Mouse (Mus musculus) midbrain, embryonic 16.5 days (tissue): ENCODE data around the gene Mboat1. TPM values are rescaled to one million over a fixed set of nuclear protein-coding genes. Genes with fewer than 3 reads are reported as not detected.
A peak's percentile ranks its signal among the peaks of the same experiment; 100 is the strongest.

ENCODE experiments used
- ATAC-seq: fragments of 200-750 bp; cut with Nextera tagmentation; 2 replicates; pipeline ENCODE4 v1.8.0; 2017; ENCODE audit warnings: moderate TSS enrichment
- H3K27ac ChIP-seq: fragments of 300-500 bp; sonication (generic); 2 replicates; pipeline ENCODE4 v1.5.1; 2014; ENCODE audit warnings: mild to moderate bottlenecking, low read length, mixed read lengths
- H3K27me3 ChIP-seq: fragments of 300-500 bp; sonication (generic); 2 replicates; pipeline ENCODE4 v1.6.1; 2014; ENCODE audit warnings: low read depth, low read length, mixed read lengths; ENCODE audit not compliant: control insufficient read depth, insufficient read depth
- H3K36me3 ChIP-seq: fragments of 300-500 bp; sonication (generic); 2 replicates; pipeline ENCODE4 v1.6.1; 2014; ENCODE audit warnings: mild to moderate bottlenecking, low read length, moderate library complexity, mixed read lengths; ENCODE audit not compliant: control insufficient read depth, insufficient read depth
- H3K4me1 ChIP-seq: fragments of 300-500 bp; sonication (generic); 2 replicates; pipeline ENCODE4 v1.6.1; 2014; ENCODE audit warnings: mild to moderate bottlenecking, low read length, mixed read lengths; ENCODE audit not compliant: control insufficient read depth, insufficient read depth
- H3K4me2 ChIP-seq: fragments of 300-500 bp; sonication (generic); 2 replicates; pipeline ENCODE4 v1.6.1; 2014; ENCODE audit warnings: mild to moderate bottlenecking, low read length, mixed read lengths
- H3K4me3 ChIP-seq: fragments of 300-500 bp; sonication (generic); 2 replicates; pipeline ENCODE4 v1.5.1; 2014; ENCODE audit warnings: low read depth, mild to moderate bottlenecking, low read length, moderate library complexity, mixed read lengths
- H3K9ac ChIP-seq: fragments of 300-500 bp; sonication (generic); 2 replicates; pipeline ENCODE4 v1.6.1; 2014; ENCODE audit warnings: low read depth, low read length, mixed read lengths
- H3K9me3 ChIP-seq: fragments of 300-500 bp; sonication (generic); replicated peaks from 2 replicates; pipeline ENCODE4 v1.6.1; 2014; ENCODE audit warnings: mild to moderate bottlenecking, low read length, mixed read lengths; ENCODE audit not compliant: control insufficient read depth, poor library complexity, severe bottlenecking
- WGBS: fragments of 180-500 bp; shearing (Covaris S2); extraction: QIAGEN DNeasy Blood & Tissue Kit; methylation state at CpG from one replicate; pipeline ENCODE4 v1.1.7; 2014; 5-methylcytosine and 5-hydroxymethylcytosine counted together
- polyA plus RNA-seq: library from polyadenylated mRNA; unstranded; fragments of >200 nt; fragmentation: Nextera tagmentation; extraction: Ambion mirVana; gene quantifications from 2 replicates; pipeline ENCODE4 v1.2.1, GENCODE M21; 2015

Mboat1 gene
- polyA plus RNA-seq, 1 experiment from 2014 or later = 1.6 TPM

GRCm38 (mm10) chr13:30264765-30265164 is 128.5 kb downstream of the Mboat1 start:
- Histone ChIP-seq H3K9me3 (0 out of 2 replicates have a peak, but pooled peaks cover 3% of the 10 kb centered on the region), H3K36me3 (no peaks in the 10 kb centered on the region), H3K27me3 (no peaks in the 10 kb centered on the region), H3K27ac (no peak overlapping the region), H3K4me2 (no peak overlapping the region), H3K9ac (no peak overlapping the region), H3K4me3 (no peak overlapping the region), H3K4me1 (no peaks in the 10 kb centered on the region)
- no peak for ATAC-seq
- 65% methylated on average over 5 of the region's 5 CpGs for WGBS

GRCm38 (mm10) chr13:30266036-30266435 is 129.7 kb downstream of the Mboat1 start:
- H3K9ac ChIP-seq = no peak overlapping the region
- no peaks in the 10 kb centered on the region for H3K36me3 ChIP-seq
- no peak for ATAC-seq
- no peak overlapping the region for H3K4me3 ChIP-seq
- no peak overlapping the region for H3K27ac ChIP-seq
- 94% methylated on average over 11 of the region's 11 CpGs for WGBS
- H3K9me3 ChIP-seq = 0 out of 2 replicates have a peak, but pooled peaks cover 3% of the 10 kb centered on the region
- no peaks in the 10 kb centered on the region for H3K27me3 ChIP-seq
- no peaks in the 10 kb centered on the region for H3K4me1 ChIP-seq
- no peak overlapping the region for H3K4me2 ChIP-seq

GRCm38 (mm10) chr13:30272040-30272686 is 135.9 kb downstream of the Mboat1 start:
- H3K9ac ChIP-seq = no peak overlapping the region
- no peaks in the 10 kb centered on the region for H3K9me3 ChIP-seq
- no peak overlapping the region for H3K4me2 ChIP-seq
- WGBS = 15% methylated on average over 6 of the region's 6 CpGs
- no peak overlapping the region for H3K4me3 ChIP-seq
- H3K27me3 ChIP-seq = no peaks in the 10 kb centered on the region
- H3K36me3 ChIP-seq = no peaks in the 10 kb centered on the region
- H3K4me1 ChIP-seq = no peaks in the 10 kb centered on the region
- no peak overlapping the region for H3K27ac ChIP-seq
- peak; percentile 84 for ATAC-seq

Other genes starting within 250 kb of the Mboat1 start
- 4.0 and 4.4 TPM in 2 replicates for gene E2f3, start 150.4 kb upstream of the Mboat1 start, polyA plus RNA-seq
- 0.66 and 0.69 TPM in 2 replicates for gene Agtr1a, start 200.0 kb downstream of the Mboat1 start, polyA plus RNA-seq